Comparison of ENCODE assay signal across 10 mouse cellular contexts in the genomic region with DNA sequence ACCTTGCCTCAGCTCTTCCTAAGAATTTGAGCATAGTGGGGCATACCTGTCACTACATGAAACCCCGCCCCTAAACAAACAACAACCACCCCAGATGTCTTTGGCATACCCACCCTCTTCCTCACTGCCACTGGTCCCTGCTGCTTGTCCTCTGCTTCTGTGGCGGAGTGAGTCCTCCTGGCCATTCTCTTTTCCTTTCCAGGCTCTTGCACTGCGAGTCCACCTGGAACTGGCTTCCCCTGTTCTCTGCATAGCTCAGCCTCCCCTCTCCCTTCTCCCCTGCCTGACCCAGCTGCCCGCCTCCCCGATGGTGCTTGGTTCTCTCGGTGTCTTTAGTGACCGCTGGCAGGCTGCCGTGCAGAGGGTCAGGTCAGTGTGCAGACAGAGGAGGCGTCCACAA. TPM values are rescaled to one million over a fixed set of nuclear protein-coding genes. Genes with fewer than 3 reads are reported as not detected.
A peak's percentile ranks its signal among the peaks of the same experiment; 100 is the strongest.
DNase-seq lines count a peak whose midpoint lies in the region; ATAC-seq and TF ChIP-seq lines count a peak whose summit lies in the region.
"Had no signal": no experiment of that assay in that cellular context is flagged by ENCODE, and none has a peak within 500 bp of the region (broad histone marks: within the 10 kb centered on the region; RNA-seq: fewer than 3 reads in every experiment).

No protein-coding gene starts in this region.

- H3K4me2 ChIP-seq in heart, embryonic 12.5 days: peak overlapping the region; percentile 88
- peak overlapping the region; percentile 85 for H3K4me2 ChIP-seq in hindbrain, embryonic 14.5 days (replicated peaks)
- peak overlapping the region; percentile 85 for H3K4me2 ChIP-seq in midbrain, embryonic 14.5 days (ENCODE audit: low read length)

- no peak for DNase-seq in heart, postnatal 14 days
- no peak for DNase-seq in hindbrain, embryonic 14.5 days (ENCODE audit: low spot score)
- no peak for DNase-seq in midbrain, embryonic 14.5 days
- no peak for DNase-seq in right cerebral cortex, postnatal 36 days (ENCODE audit: low spot score in 2 of 2)
- no peak for DNase-seq in frontal cortex, postnatal 10 days (ENCODE audit: low spot score in 2 of 2)
- DNase-seq in urinary bladder, adult 2 months (ENCODE audit: low spot score): no peak
- DNase-seq: embryo, embryonic 11 days had no signal

- intact Hi-C loops in heart, postnatal 14 days (cut with DNase I): no loop called here

- peaks cover 10% of the 10 kb centered on the region for H3K4me1 ChIP-seq in heart, embryonic 12.5 days (replicated peaks)
- H3K4me1 ChIP-seq in bone marrow macrophage, adult 2 months (ENCODE audit: control insufficient read depth, insufficient read depth, low read length): peaks cover 15% of the 10 kb centered on the region
- H3K4me1 ChIP-seq in hindbrain, embryonic 14.5 days (replicated peaks; ENCODE audit: control insufficient read depth, insufficient read depth, low read length): peaks cover 9% of the 10 kb centered on the region; the same call in 1 of the 2 replicates
- H3K4me1 ChIP-seq in midbrain, embryonic 14.5 days (ENCODE audit: control insufficient read depth, insufficient read depth, low read length): peaks cover 7% of the 10 kb centered on the region

- peaks cover 37% of the 10 kb centered on the region for H3K36me3 ChIP-seq in heart, embryonic 12.5 days
- peaks cover 35% of the 10 kb centered on the region for H3K36me3 ChIP-seq in hindbrain, embryonic 14.5 days (replicated peaks; ENCODE audit: control insufficient read depth, insufficient read depth)
- H3K36me3 ChIP-seq in midbrain, embryonic 14.5 days (ENCODE audit: control insufficient read depth, insufficient read depth, low read length): peaks cover 33% of the 10 kb centered on the region

- H3K27me3 ChIP-seq in heart, embryonic 12.5 days (replicated peaks): no peaks in the 10 kb centered on the region
- H3K27me3 ChIP-seq in hindbrain, embryonic 14.5 days (ENCODE audit: control insufficient read depth, insufficient read depth, low read length): no peaks in the 10 kb centered on the region
- H3K27me3 ChIP-seq in midbrain, embryonic 14.5 days (ENCODE audit: control insufficient read depth, insufficient read depth, low read length): 0 out of 2 replicates have a peak, but pooled peaks cover 4% of the 10 kb centered on the region

- no peak for TF ChIP-seq CTCF in bone marrow macrophage, adult 2 months (IDR thresholded peaks at IDR 0.05; ENCODE audit: low read depth, low read length)

- H3K4me3 ChIP-seq in heart, embryonic 12.5 days: peak overlapping the region; percentile 71
- peak overlapping the region; percentile 93 for H3K4me3 ChIP-seq in bone marrow macrophage, adult 2 months (ENCODE audit: insufficient read depth, low read length)
- peak overlapping the region; percentile 79 for H3K4me3 ChIP-seq in hindbrain, embryonic 14.5 days (replicated peaks; ENCODE audit: low read length)
- H3K4me3 ChIP-seq in midbrain, embryonic 14.5 days (replicated peaks; ENCODE audit: low read depth, low read length): peak overlapping the region; percentile 84

- no peak overlapping the region for H3K27ac ChIP-seq in heart, embryonic 12.5 days (ENCODE audit: poor library complexity, severe bottlenecking)
- H3K27ac ChIP-seq in bone marrow macrophage, adult 2 months (ENCODE audit: insufficient read depth, low read depth, low read length): no peak overlapping the region
- H3K27ac ChIP-seq in hindbrain, embryonic 14.5 days: no peak overlapping the region
- H3K27ac ChIP-seq in midbrain, embryonic 14.5 days (replicated peaks; ENCODE audit: low read depth, low read length): no peak overlapping the region

- no peak for ATAC-seq in heart, embryonic 12.5 days (ENCODE audit: insufficient number of reproducible peaks, low FRiP score)
- no peak for ATAC-seq in hindbrain, embryonic 14.5 days (ENCODE audit: low FRiP score)
- no peak for ATAC-seq in midbrain, embryonic 14.5 days (ENCODE audit: low FRiP score, low TSS enrichment)

- no peaks in the 10 kb centered on the region for H3K9me3 ChIP-seq in heart, embryonic 12.5 days (replicated peaks)
- H3K9me3 ChIP-seq in hindbrain, embryonic 14.5 days (ENCODE audit: control insufficient read depth, low read length): no peaks in the 10 kb centered on the region
- no peaks in the 10 kb centered on the region for H3K9me3 ChIP-seq in midbrain, embryonic 14.5 days (ENCODE audit: control insufficient read depth, low read length)

- H3K9ac ChIP-seq in heart, embryonic 12.5 days: peak overlapping the region; percentile 77
- H3K9ac ChIP-seq in hindbrain, embryonic 14.5 days: peak overlapping the region; percentile 81
- H3K9ac ChIP-seq in midbrain, embryonic 14.5 days (replicated peaks; ENCODE audit: low read length): peak overlapping the region; percentile 77; the same call in 1 of the 2 replicates

- 85% methylated on average over 9 of the region's 9 CpGs for WGBS in heart, embryonic 12.5 days
- WGBS in hindbrain, embryonic 14.5 days: 85% methylated on average over 9 of the region's 9 CpGs
- WGBS in midbrain, embryonic 14.5 days: 90% methylated on average over 9 of the region's 9 CpGs

- no peak for TF ChIP-seq POLR2A in bone marrow macrophage, adult 2 months (IDR thresholded peaks at IDR 0.05; ENCODE audit: borderline replicate concordance, low read depth, low read length)

RNA-seq across cellular contexts. Expression of a gene that starts 1.0 kb away (rescaled TPM):
- polyA plus RNA-seq in heart, embryonic 12.5 days (2016; fragmentation: Nextera tagmentation; extraction: Ambion mirVana): 51.8 and 53.4 TPM in 2 replicates
- total RNA-seq in heart, postnatal 14 days (2021): 10 to 100 TPM; 28.8 to 29.7 TPM
- polyA plus RNA-seq in bone marrow macrophage, adult 2 months (2012; ENCODE audit: insufficient read depth, insufficient read length, missing spikeins): 64.5 and 65.3 TPM in 2 replicates
- 50.8 and 66.6 TPM in 2 replicates for polyA plus RNA-seq in hindbrain, embryonic 14.5 days (2014; fragmentation: Nextera tagmentation; extraction: Ambion mirVana)
- 54.6 and 61.5 TPM in 2 replicates for polyA plus RNA-seq in midbrain, embryonic 14.5 days (2014; fragmentation: Nextera tagmentation; extraction: Ambion mirVana)
- polyA plus RNA-seq in urinary bladder, adult 2 months (2012; rRNA removed): 96.1 and 115 TPM in 2 replicates

RNA-seq across cellular contexts. Expression of a gene that starts 6.5 kb away (rescaled TPM):
- polyA plus RNA-seq in heart, embryonic 12.5 days (2016; fragmentation: Nextera tagmentation; extraction: Ambion mirVana): 25.6 and 28.8 TPM in 2 replicates
- total RNA-seq in heart, postnatal 14 days (2021): 10 to 100 TPM; 12.3 to 16.5 TPM
- 358 and 369 TPM in 2 replicates for polyA plus RNA-seq in bone marrow macrophage, adult 2 months (2012; ENCODE audit: insufficient read depth, insufficient read length, missing spikeins)
- polyA plus RNA-seq in hindbrain, embryonic 14.5 days (2014; fragmentation: Nextera tagmentation; extraction: Ambion mirVana): 4.0 and 5.4 TPM in 2 replicates
- 0.86 and 7.9 TPM in 2 replicates for polyA plus RNA-seq in midbrain, embryonic 14.5 days (2014; fragmentation: Nextera tagmentation; extraction: Ambion mirVana)
- polyA plus RNA-seq in urinary bladder, adult 2 months (2012; rRNA removed): 110 and 117 TPM in 2 replicates

RNA-seq across cellular contexts. Expression of a gene that starts 14.9 kb away (rescaled TPM):
- 0.28 and 0.58 TPM in 2 replicates for polyA plus RNA-seq in heart, embryonic 12.5 days (2016; fragmentation: Nextera tagmentation; extraction: Ambion mirVana)
- total RNA-seq in heart, postnatal 14 days (2021): under 1 TPM; 0.17 to 0.22 TPM
- polyA plus RNA-seq in bone marrow macrophage, adult 2 months (2012; ENCODE audit: insufficient read depth, insufficient read length, missing spikeins): 15.9 and 17.7 TPM in 2 replicates
- 0.32 TPM in 1 of 2 replicates, not detected in the other for polyA plus RNA-seq in hindbrain, embryonic 14.5 days (2014; fragmentation: Nextera tagmentation; extraction: Ambion mirVana)
- polyA plus RNA-seq in midbrain, embryonic 14.5 days (2014; fragmentation: Nextera tagmentation; extraction: Ambion mirVana): not detected in 2 replicates
- 2.3 and 3.0 TPM in 2 replicates for polyA plus RNA-seq in urinary bladder, adult 2 months (2012; rRNA removed)

RNA-seq across cellular contexts. Expression of a gene that starts 18.2 kb away (rescaled TPM):
- 0.83 and 1.4 TPM in 2 replicates for polyA plus RNA-seq in heart, embryonic 12.5 days (2016; fragmentation: Nextera tagmentation; extraction: Ambion mirVana)
- total RNA-seq in heart, postnatal 14 days (2021): under 1 TPM in 1 of 2 experiments, not detected in 1; 0.12 TPM
- polyA plus RNA-seq in bone marrow macrophage, adult 2 months (2012; ENCODE audit: insufficient read depth, insufficient read length, missing spikeins): 0.40 TPM in 1 of 2 replicates, not detected in the other
- polyA plus RNA-seq in hindbrain, embryonic 14.5 days (2014; fragmentation: Nextera tagmentation; extraction: Ambion mirVana): 0.22 and 0.92 TPM in 2 replicates
- not detected in 2 replicates for polyA plus RNA-seq in midbrain, embryonic 14.5 days (2014; fragmentation: Nextera tagmentation; extraction: Ambion mirVana)
- 0.12 TPM in 2 replicates for polyA plus RNA-seq in urinary bladder, adult 2 months (2012; rRNA removed)
- total RNA-seq: liver, adult 2 months had no signal
- polyA plus RNA-seq: liver, adult 2 months had no signal

RNA-seq across cellular contexts. Expression of a gene that starts 22.6 kb away (rescaled TPM):
- polyA plus RNA-seq in heart, embryonic 12.5 days (2016; fragmentation: Nextera tagmentation; extraction: Ambion mirVana): not detected in 2 replicates
- total RNA-seq in heart, postnatal 14 days (2021): under 1 TPM; 0.10 to 0.17 TPM
- polyA plus RNA-seq in bone marrow macrophage, adult 2 months (2012; ENCODE audit: insufficient read depth, insufficient read length, missing spikeins): not detected in 2 replicates
- 0.13 TPM in 1 of 2 replicates, not detected in the other for polyA plus RNA-seq in hindbrain, embryonic 14.5 days (2014; fragmentation: Nextera tagmentation; extraction: Ambion mirVana)
- not detected in 2 replicates for polyA plus RNA-seq in midbrain, embryonic 14.5 days (2014; fragmentation: Nextera tagmentation; extraction: Ambion mirVana)
- 0.01 and 0.04 TPM in 2 replicates for polyA plus RNA-seq in urinary bladder, adult 2 months (2012; rRNA removed)
- total RNA-seq: liver, adult 2 months had no signal
- polyA plus RNA-seq: liver, adult 2 months had no signal
